Mouse (Mus musculus): ENCODE results near the gene Asic2.

The Asic2 gene

GRCm38 (mm10) chr11:81518001-81518955 lies 450.0 kb downstream of the Asic2 start:
- in situ Hi-C loops (cut with MboI, MseI), result no loop called here

- in situ Hi-C loops (cut with MboI, MseI), result no loop called here
Observed at GRCm38 (mm10) chr11:81515754-81516153, 452.5 kb downstream of the Asic2 start.

GRCm38 (mm10) chr11:81512434-81512833 lies 455.8 kb downstream of the Asic2 start:
- in situ Hi-C loops (cut with MboI, MseI), result no loop called here

GRCm38 (mm10) chr11:81511401-81511800 lies 456.9 kb downstream of the Asic2 start:
- in situ Hi-C loops (cut with MboI, MseI), result no loop called here

- in situ Hi-C loops (cut with MboI, MseI), result no loop called here
Observed at GRCm38 (mm10) chr11:81508385-81509233, 459.6 kb downstream of the Asic2 start.

- in situ Hi-C loops (cut with MboI, MseI), result no loop called here
Observed at GRCm38 (mm10) chr11:81504791-81505430, 463.3 kb downstream of the Asic2 start.

GRCm38 (mm10) chr11:81501473-81502246 lies 466.6 kb downstream of the Asic2 start:
- in situ Hi-C loops (cut with MboI, MseI), result no loop called here

GRCm38 (mm10) chr11:81498990-81499389 lies 469.3 kb downstream of the Asic2 start:
- in situ Hi-C loops (cut with MboI, MseI), result no loop called here

GRCm38 (mm10) chr11:81497652-81498391 lies 470.4 kb downstream of the Asic2 start:
- in situ Hi-C loops (cut with MboI, MseI), result no loop called here

- in situ Hi-C loops (cut with MboI, MseI), result no loop called here
Observed at GRCm38 (mm10) chr11:81496446-81496845, 471.8 kb downstream of the Asic2 start.

GRCm38 (mm10) chr11:81492351-81492750 lies 475.9 kb downstream of the Asic2 start:
- in situ Hi-C loops (cut with MboI, MseI), result no loop called here

- in situ Hi-C loops (cut with MboI, MseI), result no loop called here
Observed at GRCm38 (mm10) chr11:81489144-81489735, 479.0 kb downstream of the Asic2 start.

- in situ Hi-C loops (cut with MboI, MseI), result no loop called here
Observed at GRCm38 (mm10) chr11:81488681-81489080, 479.6 kb downstream of the Asic2 start.

- in situ Hi-C loops (cut with MboI, MseI), result no loop called here
Observed at GRCm38 (mm10) chr11:81486265-81486940, 481.9 kb downstream of the Asic2 start.

- in situ Hi-C loops (cut with MboI, MseI), result no loop called here
Observed at GRCm38 (mm10) chr11:81481198-81481597, 487.1 kb downstream of the Asic2 start.

GRCm38 (mm10) chr11:81476231-81476630 lies 492.0 kb downstream of the Asic2 start:
- in situ Hi-C loops (cut with MboI, MseI), result no loop called here

GRCm38 (mm10) chr11:81474121-81474520 lies 494.1 kb downstream of the Asic2 start:
- in situ Hi-C loops (cut with MboI, MseI), result no loop called here

- in situ Hi-C loops (cut with MboI, MseI), result no loop called here
Observed at GRCm38 (mm10) chr11:81462199-81462598, 506.1 kb downstream of the Asic2 start.

- in situ Hi-C loops (cut with MboI, MseI), result no loop called here
Observed at GRCm38 (mm10) chr11:81461748-81462147, 506.5 kb downstream of the Asic2 start.
